In the genomic region with DNA sequence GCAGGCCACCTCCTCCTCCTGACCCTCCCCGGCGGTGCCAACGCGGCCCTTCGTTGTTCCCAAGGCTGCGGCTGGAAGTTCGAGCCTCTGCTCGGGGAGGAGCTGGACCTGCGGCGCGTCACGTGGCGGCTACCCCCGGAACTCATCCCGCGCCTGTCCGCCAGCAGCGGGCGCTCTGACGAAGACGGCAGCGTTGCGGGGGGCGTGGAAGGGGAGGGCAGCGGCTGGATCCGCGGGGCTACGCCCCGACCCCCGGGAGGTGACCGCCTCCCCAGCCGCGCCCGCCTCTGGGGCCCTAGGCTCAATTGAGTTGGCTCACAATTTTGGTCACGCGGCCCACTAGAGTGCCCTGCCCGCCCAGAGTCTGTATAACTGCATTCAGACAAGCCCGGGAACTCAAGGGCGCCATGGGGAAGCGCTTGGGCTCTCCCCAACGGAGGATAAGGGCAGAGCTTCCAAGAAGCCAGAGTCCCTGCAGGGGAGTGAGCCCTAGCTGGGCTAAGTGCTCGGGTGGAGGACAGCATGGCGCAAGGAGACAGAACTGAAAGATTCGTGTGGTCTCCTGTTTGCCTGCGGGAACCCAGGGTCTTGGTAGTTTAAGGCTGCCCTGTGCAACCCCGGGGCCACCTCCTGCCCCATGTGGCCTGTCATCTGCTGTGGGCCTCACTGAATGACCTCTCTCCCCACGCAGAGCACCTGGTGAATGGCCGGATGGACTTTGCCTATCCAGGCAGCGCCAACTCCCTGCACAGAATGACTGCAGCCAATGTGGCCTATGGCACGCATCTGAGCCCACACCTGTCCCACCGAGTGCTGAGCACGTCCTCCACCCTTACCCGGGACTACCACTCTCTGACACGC, we compare ENCODE assay signal across 8 mouse cellular contexts. TPM values are rescaled to one million over a fixed set of nuclear protein-coding genes. Genes with fewer than 3 reads are reported as not detected.
DNase-seq lines count a peak whose midpoint lies in the region; ATAC-seq lines count a peak whose summit lies in the region.

No protein-coding gene starts in this region.

- peaks cover 4% of the 10 kb centered on the region; the same call in 1 of the 2 replicates for H3K9me3 ChIP-seq in heart, embryonic 12.5 days (replicated peaks)
- no peaks in the 10 kb centered on the region for H3K9me3 ChIP-seq in kidney, embryonic 15.5 days (replicated peaks)
- H3K9me3 ChIP-seq in neural tube, embryonic 13.5 days, result no peaks in the 10 kb centered on the region

- H3K27ac ChIP-seq in heart, embryonic 12.5 days (ENCODE audit: poor library complexity, severe bottlenecking), result peak overlapping the region; percentile 64
- H3K27ac ChIP-seq in kidney, embryonic 15.5 days, result peak overlapping the region; percentile 69
- peak overlapping the region; percentile 28; the same call in 1 of the 2 replicates for H3K27ac ChIP-seq in neural tube, embryonic 13.5 days (replicated peaks)

- H3K27me3 ChIP-seq in heart, embryonic 12.5 days (replicated peaks), result peaks cover 7% of the 10 kb centered on the region; the same call in 1 of the 2 replicates
- H3K27me3 ChIP-seq in kidney, embryonic 15.5 days, result peaks cover 4% of the 10 kb centered on the region; the same call in 1 of the 2 replicates
- H3K27me3 ChIP-seq in neural tube, embryonic 13.5 days, result peaks cover 3% of the 10 kb centered on the region; the same call in 1 of the 2 replicates

- H3K4me3 ChIP-seq in heart, embryonic 12.5 days, result peak overlapping the region; percentile 37
- peak overlapping the region; percentile 42 for H3K4me3 ChIP-seq in kidney, embryonic 15.5 days (replicated peaks)
- H3K4me3 ChIP-seq in neural tube, embryonic 13.5 days, result peak overlapping the region; percentile 31

- H3K9ac ChIP-seq in heart, embryonic 12.5 days, result peak overlapping the region; percentile 52
- peak overlapping the region; percentile 48 for H3K9ac ChIP-seq in kidney, embryonic 15.5 days
- H3K9ac ChIP-seq in neural tube, embryonic 13.5 days, result peak overlapping the region; percentile 64

- WGBS in heart, embryonic 12.5 days, result 5% methylated on average over 54 of the region's 54 CpGs
- WGBS in kidney, embryonic 15.5 days, result 4% methylated on average over 54 of the region's 54 CpGs
- 6% methylated on average over 53 of the region's 54 CpGs for WGBS in neural tube, embryonic 13.5 days

- peak overlapping the region; percentile 79 for H3K4me2 ChIP-seq in heart, embryonic 12.5 days
- H3K4me2 ChIP-seq in kidney, embryonic 15.5 days, result peak overlapping the region; percentile 72
- peak overlapping the region; percentile 59 for H3K4me2 ChIP-seq in neural tube, embryonic 13.5 days

- DNase-seq in B cell, adult 2 months, result peak; percentile 65 to 70
- DNase-seq in adrenal gland, postnatal 10 days, result peak; percentile 86
- DNase-seq in lung, adult 18-20 months, result peak; percentile 84 to 88
- peak; percentile 66 for DNase-seq in testis, postnatal 14 days (ENCODE audit: low spot score)

- H3K36me3 ChIP-seq in heart, embryonic 12.5 days, result peaks cover 35% of the 10 kb centered on the region
- H3K36me3 ChIP-seq in kidney, embryonic 15.5 days, result peaks cover 34% of the 10 kb centered on the region
- H3K36me3 ChIP-seq in neural tube, embryonic 13.5 days, result peaks cover 14% of the 10 kb centered on the region; the same call in 1 of the 2 replicates

- H3K4me1 ChIP-seq in heart, embryonic 12.5 days (replicated peaks), result peaks cover 13% of the 10 kb centered on the region
- peaks cover 34% of the 10 kb centered on the region for H3K4me1 ChIP-seq in kidney, embryonic 15.5 days
- H3K4me1 ChIP-seq in neural tube, embryonic 13.5 days (replicated peaks), result peaks cover 18% of the 10 kb centered on the region

- ATAC-seq in erythroblast, adult 5-6 weeks (replicated peaks; ENCODE audit: low FRiP score, poor library complexity, severe bottlenecking), result peak; percentile 31; the same call in 1 of the 2 replicates
- peak; percentile 74 for ATAC-seq in heart, embryonic 12.5 days (ENCODE audit: insufficient number of reproducible peaks, low FRiP score)
- peak; percentile 73 for ATAC-seq in kidney, embryonic 15.5 days (replicated peaks; ENCODE audit: low FRiP score)
- peak; percentile 55 for ATAC-seq in neural tube, embryonic 13.5 days (ENCODE audit: low read depth)

RNA-seq across cellular contexts. Expression of gene Galk1, which starts 7.4 kb away (rescaled TPM):
- 10 to 100 TPM; 67.0 to 90.6 TPM for total RNA-seq in adrenal gland, postnatal 10 days (2021)
- 1.5 and 4.8 TPM in 2 replicates for total RNA-seq in erythroblast, adult 5-6 weeks (2015; ENCODE audit: low replicate concordance)
- 3.6 and 4.5 TPM in 2 replicates for total RNA-seq in erythroblast, adult 5-6 weeks (2017; ENCODE audit: low replicate concordance)
- polyA plus RNA-seq in heart, embryonic 12.5 days (2016; fragmentation: Nextera tagmentation; extraction: Ambion mirVana), result 151 and 152 TPM in 2 replicates
- polyA plus RNA-seq in kidney, embryonic 15.5 days (2015; fragmentation: Nextera tagmentation; extraction: Ambion mirVana), result 194 and 208 TPM in 2 replicates
- 73.9 and 74.4 TPM in 2 replicates for polyA plus RNA-seq in neural tube, embryonic 13.5 days (2015; fragmentation: Nextera tagmentation; extraction: Ambion mirVana)

RNA-seq across cellular contexts. Expression of gene H3f3b, which starts 22.7 kb away (rescaled TPM):
- 100 to 1,000 TPM; 401 to 426 TPM for total RNA-seq in adrenal gland, postnatal 10 days (2021)
- 366 and 401 TPM in 2 replicates for total RNA-seq in erythroblast, adult 5-6 weeks (2015; ENCODE audit: low replicate concordance)
- total RNA-seq in erythroblast, adult 5-6 weeks (2017; ENCODE audit: low replicate concordance), result 384 and 542 TPM in 2 replicates
- 742 and 759 TPM in 2 replicates for polyA plus RNA-seq in heart, embryonic 12.5 days (2016; fragmentation: Nextera tagmentation; extraction: Ambion mirVana)
- 1,673 and 1,817 TPM in 2 replicates for polyA plus RNA-seq in kidney, embryonic 15.5 days (2015; fragmentation: Nextera tagmentation; extraction: Ambion mirVana)
- polyA plus RNA-seq in neural tube, embryonic 13.5 days (2015; fragmentation: Nextera tagmentation; extraction: Ambion mirVana), result 2,165 and 2,421 TPM in 2 replicates

RNA-seq across cellular contexts. Expression of gene Unk, which starts 25.1 kb away (rescaled TPM):
- 10 to 100 TPM; 21.0 to 26.0 TPM for total RNA-seq in adrenal gland, postnatal 10 days (2021)
- 4.2 and 6.9 TPM in 2 replicates for total RNA-seq in erythroblast, adult 5-6 weeks (2015; ENCODE audit: low replicate concordance)
- total RNA-seq in erythroblast, adult 5-6 weeks (2017; ENCODE audit: low replicate concordance), result 7.9 and 17.3 TPM in 2 replicates
- 31.8 and 32.3 TPM in 2 replicates for polyA plus RNA-seq in heart, embryonic 12.5 days (2016; fragmentation: Nextera tagmentation; extraction: Ambion mirVana)
- polyA plus RNA-seq in kidney, embryonic 15.5 days (2015; fragmentation: Nextera tagmentation; extraction: Ambion mirVana), result 37.3 and 40.1 TPM in 2 replicates
- polyA plus RNA-seq in neural tube, embryonic 13.5 days (2015; fragmentation: Nextera tagmentation; extraction: Ambion mirVana), result 32.4 and 33.1 TPM in 2 replicates

RNA-seq across cellular contexts. Expression of gene Itgb4, which starts 30.6 kb away (rescaled TPM):
- total RNA-seq in adrenal gland, postnatal 10 days (2021), result 1 to 10 TPM; 3.1 to 4.7 TPM
- total RNA-seq in erythroblast, adult 5-6 weeks (2015; ENCODE audit: low replicate concordance), result not detected in 2 replicates
- not detected in 2 replicates for total RNA-seq in erythroblast, adult 5-6 weeks (2017; ENCODE audit: low replicate concordance)
- polyA plus RNA-seq in heart, embryonic 12.5 days (2016; fragmentation: Nextera tagmentation; extraction: Ambion mirVana), result 2.0 and 2.7 TPM in 2 replicates
- polyA plus RNA-seq in kidney, embryonic 15.5 days (2015; fragmentation: Nextera tagmentation; extraction: Ambion mirVana), result 2.1 and 2.7 TPM in 2 replicates
- polyA plus RNA-seq in neural tube, embryonic 13.5 days (2015; fragmentation: Nextera tagmentation; extraction: Ambion mirVana), result 1.9 and 2.7 TPM in 2 replicates

Comparison
In these comparisons a context has a peak if more than half of its experiments do, and no peak if none do; other contexts are left out.
1. Peak in every context shown above with its lines: DNase-seq, ATAC-seq, H3K4me3 ChIP-seq and H3K27ac ChIP-seq.